Mouse (Mus musculus) urinary bladder, postnatal 25 days (tissue): ENCODE measurements around the gene Cd300ld3.

Experiments
- DNase-seq: peaks from one replicate; pipeline ENCODE4 v3.0.0; 2022; ENCODE audit warnings: low spot score

The Cd300ld3 gene

DNA sequence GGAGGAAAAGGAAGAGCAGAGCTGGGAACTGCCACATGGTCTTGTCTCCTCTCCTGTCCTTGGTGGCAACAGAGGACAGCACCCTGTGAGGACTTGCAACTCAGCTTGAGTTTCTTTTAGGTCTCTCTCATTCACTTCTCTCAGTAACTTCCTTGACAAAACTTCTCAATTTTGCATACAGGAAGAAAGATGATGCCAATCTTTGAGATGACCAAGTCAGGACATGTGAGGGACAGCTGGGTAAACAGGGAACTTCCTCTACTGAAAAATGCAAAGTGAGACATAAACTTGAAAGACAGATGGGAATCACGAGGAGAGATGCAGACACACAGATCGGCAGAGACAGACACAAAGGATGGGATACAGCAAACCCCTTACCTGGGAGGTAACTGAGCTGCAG is at the start of gene Cd300ld3:
Gene Cd300ld3, minus strand, starts transcription at position 151 of the 400 bp plus-strand sequence.
- DNase-seq, result no peak

DNA sequence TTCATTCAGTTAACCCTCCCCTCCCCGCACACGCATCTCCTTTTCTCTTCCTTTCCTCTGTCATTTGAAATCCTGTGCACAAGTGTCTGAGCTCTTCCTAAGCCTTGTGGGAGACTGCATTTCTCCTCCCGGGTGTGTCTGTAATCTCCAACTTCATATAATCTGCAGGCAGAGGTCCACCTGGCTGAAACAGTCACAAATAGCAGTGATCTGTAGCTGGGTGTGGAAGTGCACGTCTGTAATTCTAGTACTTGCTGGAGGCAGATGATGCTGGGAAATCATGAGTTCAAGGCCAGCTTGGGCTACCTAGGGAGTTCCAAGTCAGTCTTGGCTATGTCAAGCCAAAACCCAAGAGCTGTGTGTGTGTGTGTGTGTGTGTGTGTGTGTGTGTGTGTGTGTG is 43.9 kb upstream of the Cd300ld3 start:
- DNase-seq, result no peak

DNA sequence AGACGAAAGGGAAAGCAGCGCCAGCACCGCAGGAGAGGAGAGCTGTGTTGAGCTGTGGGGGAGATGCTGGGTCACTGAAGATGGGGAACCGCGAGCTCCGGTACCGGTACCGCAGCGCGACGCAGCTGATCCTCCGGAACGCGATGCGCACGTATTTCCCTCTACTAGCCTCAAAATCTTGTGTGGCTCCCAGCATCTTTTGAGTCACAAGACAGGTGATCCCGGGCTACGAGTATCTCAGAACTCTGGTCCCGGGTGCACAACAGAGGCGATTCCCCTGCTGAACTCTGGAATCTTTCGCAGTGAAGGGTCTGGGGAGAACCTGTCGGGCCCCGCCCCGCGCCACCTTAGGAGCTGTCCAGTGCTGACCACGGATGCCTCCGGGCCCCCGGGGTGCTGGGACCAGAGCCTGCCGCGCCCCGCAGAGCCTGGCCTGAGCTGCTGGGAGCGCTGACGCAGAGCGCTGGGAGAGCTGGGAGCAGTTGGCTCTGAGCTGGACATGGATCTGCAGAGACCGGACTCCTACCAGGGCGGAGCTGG is 43.2 kb upstream of the Cd300ld3 start, which contains the start of gene Rab37:
Gene Rab37, plus strand, starts transcription at position 70 of the 540 bp plus-strand sequence.
- no peak for DNase-seq

DNA sequence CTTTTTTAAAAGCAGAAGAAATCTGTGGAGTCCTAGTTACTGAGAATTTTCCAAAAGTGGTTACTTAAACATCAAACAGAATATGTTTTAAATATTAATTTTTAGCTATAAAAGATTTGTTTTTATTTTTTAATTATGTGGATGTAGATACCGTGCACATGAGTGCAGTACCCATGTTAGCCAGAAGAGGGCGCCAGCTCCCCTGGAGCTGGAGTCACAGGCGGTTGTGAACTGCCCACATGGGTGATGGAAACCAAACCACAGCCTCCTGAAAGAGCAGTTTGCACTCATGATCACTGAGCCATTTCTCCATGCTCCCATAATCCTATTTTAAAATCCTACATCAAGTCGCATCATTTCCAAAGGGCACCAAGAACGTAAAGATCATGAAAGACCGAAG is 41.6 kb upstream of the Cd300ld3 start:
- DNase-seq, result no peak

DNA sequence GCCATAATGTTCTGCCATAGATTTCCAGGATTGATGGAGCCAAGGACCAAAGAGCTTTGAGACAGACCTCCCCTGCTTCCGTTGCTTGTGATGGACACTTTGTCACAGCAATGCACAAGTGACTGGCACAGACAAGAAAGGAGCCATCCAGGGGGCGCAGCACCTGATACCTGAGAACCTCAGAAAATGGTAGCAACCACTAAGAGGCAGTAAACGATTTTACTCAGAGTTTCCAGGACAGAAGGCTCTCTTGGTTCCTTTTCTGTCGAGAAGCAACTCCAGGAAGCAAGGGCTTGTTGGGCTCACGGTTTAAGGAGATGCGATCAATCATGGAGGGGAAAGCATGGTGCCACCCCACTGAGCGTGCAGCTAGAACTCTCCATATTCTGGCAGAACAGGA is 38.0 kb upstream of the Cd300ld3 start:
- DNase-seq, result no peak

DNA sequence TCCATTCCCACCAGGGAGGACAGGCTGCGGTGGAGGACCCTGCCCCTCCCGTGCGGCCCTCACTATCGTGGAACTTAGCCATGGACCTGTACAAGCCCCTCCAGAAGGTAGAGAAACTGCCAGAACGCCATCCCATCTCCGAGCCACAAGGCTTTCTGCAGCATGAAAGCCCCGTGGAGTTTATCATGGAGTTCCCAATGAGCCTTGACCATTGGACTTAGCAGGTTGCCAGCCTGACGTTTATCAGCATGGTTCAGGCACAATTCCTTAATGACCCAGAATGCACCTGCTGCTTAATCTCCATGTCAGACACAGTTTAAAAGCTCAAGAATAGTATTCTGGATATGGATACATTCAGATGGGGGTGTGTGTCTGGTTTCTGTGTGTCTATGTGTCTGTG is 36.9 kb upstream of the Cd300ld3 start:
- DNase-seq, result no peak

DNA sequence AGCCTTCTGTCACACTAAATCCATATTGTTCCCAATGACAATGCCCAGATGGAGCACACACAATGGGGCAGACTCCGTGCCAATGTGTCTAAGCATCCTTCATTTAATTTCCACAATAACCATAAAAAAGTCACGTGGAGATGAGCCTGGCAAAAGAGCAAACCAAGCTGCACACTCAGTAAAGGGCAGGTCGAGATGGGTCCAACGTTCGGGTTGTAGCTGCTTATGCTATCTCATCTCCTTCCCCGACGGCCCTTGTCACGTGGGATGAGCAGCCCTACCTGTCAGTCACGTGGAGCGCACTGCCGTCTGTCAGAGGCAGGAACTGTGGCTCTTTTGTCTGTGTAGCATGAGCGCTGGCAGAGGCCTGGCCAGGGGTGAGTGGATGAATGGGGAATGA is 36.4 kb upstream of the Cd300ld3 start:
- DNase-seq, result no peak

DNA sequence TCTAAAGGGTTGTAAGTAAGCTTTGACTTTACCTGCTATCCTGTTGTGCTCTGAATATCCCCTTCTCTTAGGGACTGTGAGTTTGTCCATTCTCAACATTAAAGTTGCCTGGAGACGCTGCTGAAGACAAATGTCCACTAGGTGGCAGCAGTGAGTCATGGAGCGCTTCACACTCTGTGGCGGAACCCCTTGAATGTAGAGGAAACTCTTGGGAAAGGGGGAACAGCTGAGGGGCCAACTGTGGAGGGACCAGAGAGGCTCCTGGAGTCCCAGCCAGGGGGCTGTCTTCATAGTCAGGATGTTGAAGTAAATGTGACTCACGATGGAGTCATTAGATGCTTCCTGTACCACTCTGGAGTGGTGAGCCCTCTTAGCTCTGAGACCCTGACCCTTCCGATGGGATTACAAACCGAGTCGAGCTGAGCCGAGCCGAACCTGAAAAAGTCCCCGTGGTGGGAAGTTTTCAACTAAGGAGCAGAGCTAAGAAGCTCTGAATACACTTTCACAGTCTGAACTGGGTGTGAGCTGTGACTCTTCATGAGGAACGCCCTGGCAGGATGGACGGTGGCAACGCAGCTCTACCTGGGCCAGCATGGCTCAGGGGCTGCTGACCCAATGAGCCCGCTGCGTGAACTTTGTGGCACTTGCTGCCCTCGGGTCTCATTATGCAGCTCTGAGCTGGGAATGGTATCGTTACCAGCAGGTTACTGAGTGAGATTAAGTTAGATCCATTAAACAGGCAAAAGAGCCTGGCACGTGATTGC is 35.3 kb upstream of the Cd300ld3 start:
- DNase-seq, result peak; percentile 75

DNA sequence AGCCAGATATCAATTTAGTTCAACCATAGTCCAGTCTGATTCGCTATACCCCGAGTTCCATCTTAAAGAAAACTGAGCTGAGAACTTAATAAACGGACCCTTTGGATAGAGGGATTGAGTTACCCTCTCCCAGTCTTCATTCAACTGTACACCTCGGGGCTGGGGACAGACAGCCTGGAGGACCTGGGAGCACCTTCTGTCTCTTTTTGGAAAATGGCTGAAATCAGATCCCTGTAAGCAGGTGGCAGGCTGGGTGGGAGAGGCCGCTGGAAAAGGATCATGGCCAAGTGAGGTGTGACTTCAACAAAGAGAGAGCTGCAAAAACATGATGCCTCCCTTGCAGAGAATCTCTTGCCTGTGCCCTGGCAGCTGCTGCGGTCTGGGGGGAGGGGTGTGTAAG is 34.0 kb upstream of the Cd300ld3 start:
- DNase-seq, result no peak

DNA sequence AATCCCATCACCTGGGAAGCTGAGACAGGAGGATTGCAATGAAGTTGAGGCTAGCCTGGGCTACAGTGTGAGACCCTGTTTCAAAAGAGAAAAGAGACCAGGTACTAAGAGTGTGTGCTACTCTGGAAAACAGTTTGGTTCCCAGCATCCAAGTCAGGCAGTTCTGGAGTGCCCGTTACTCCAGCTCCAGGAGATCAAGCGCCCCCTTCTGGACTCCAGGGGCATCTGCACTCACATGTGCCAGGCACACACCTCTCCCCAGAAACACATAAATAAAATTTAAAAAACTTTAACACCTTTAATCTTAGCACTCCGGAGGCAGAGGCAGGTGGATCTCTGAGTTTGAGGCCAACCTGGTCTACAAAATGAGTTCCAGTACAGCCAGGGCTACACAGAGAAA is 33.2 kb upstream of the Cd300ld3 start:
- no peak for DNase-seq

DNA sequence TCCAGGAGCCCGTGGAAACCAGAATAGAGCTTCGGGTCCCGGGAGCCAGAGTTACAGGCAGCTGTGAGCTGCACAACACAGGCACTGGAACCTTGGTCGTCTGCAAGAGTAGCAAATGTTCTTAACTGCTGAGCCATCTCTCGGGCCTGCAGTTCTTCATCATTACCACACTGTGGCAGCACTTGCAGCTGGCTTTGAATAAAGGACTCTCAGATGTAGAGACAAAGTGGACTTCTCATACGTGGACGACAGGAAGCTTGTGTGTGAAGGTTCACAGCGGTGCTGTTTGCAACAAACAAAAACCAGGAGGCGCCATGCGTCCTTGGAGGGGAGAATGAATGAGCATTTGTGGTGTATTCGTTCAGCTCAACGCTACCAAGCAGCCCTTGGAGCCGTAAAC is 32.7 kb upstream of the Cd300ld3 start:
- DNase-seq, result peak; percentile 14

DNA sequence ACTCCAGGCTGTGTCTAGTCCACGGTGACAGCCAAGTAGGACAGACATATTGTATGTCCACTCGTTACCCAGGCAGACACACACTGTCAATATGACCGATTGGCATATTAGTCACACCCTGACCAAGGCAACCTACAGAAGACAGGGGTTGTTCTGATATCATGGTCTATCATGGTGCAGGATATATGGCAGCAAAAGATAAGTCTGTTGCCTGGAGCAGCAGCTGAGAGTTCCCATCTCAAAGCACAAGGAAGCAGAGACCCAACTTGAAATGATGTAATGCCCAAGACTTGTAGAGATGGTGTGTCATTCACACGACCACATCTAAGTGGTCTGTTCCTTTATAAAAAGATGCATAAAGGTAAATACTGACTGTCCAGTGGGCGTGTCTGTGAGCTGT is 30.5 kb upstream of the Cd300ld3 start:
- no peak for DNase-seq

DNA sequence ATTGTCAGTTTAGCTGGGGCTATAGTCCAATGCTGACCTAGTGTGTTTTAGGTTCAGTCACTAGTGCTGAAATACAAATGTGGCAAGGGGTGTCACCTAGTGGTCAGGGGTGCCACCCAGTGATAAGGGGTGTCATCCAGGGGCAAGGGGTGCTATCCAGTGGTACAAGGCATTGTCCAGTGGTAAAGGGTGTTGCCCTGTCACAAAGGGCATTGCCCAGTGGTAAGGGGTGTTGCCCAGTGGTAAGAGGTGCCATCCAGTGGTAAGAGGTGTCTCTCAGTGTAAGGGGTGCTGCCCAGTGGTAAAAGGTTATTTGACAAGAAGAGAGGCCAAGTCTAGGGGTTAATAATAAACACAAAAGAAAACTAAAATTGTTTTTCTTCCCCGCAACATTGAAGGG is 29.2 kb upstream of the Cd300ld3 start:
- DNase-seq, result no peak

DNA sequence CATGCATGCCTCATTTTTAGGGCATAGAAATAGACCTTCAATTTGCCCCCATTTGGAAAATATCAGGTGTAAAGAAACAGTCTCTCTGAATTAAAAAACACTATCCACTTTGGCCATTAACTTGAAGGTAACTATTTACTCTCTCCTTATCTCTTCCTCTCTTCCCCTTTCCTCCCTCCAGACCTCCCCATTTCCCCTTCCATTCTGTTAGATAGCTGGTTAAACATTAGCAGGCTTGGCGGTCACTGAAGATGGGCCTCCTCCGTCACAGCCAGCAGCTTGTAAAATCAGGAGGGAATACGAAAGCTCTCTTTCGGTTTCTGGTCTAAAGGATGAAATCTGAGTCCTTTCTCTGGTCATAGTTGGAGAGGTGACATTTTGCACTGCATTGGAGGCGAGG is 27.6 kb upstream of the Cd300ld3 start:
- DNase-seq, result no peak

DNA sequence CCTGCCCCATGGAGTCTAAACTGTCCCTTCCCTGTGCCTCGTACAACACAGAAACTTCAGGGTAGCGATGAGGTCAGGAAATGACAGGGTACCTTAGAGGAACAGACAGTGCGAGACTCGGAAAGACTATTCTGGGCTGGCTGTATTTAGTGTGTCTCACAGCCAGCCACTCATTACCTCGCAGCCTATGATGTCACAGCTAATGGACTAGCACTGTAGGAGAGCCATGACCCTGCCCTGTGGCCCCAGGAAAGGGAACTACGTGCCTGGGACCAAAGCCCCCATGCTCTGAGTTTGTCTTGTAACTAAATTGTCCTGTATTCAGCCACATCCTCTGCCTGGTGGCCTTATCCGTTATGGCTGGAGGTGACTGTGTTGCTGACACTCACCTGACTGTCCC is 27.2 kb upstream of the Cd300ld3 start:
- DNase-seq, result no peak

DNA sequence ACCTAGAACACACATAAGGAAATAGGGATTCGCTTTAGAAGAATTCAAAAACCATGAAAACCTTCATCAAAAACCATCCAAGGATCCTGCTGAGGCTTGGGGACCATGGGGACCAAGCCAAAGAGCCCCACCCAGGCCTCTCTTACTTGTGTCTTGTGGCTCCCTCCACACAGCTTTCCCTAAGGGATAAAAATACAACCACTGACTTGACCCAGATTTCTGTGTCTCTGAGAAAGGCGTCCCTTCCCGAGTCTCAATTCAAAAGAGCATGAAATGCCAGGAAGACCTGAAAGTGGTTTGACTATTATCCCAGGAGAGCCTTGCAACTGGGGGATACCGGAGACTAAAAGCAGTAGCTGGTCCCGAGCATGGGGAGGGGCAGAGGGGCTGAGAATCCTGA is 24.8 kb upstream of the Cd300ld3 start:
- no peak for DNase-seq

DNA sequence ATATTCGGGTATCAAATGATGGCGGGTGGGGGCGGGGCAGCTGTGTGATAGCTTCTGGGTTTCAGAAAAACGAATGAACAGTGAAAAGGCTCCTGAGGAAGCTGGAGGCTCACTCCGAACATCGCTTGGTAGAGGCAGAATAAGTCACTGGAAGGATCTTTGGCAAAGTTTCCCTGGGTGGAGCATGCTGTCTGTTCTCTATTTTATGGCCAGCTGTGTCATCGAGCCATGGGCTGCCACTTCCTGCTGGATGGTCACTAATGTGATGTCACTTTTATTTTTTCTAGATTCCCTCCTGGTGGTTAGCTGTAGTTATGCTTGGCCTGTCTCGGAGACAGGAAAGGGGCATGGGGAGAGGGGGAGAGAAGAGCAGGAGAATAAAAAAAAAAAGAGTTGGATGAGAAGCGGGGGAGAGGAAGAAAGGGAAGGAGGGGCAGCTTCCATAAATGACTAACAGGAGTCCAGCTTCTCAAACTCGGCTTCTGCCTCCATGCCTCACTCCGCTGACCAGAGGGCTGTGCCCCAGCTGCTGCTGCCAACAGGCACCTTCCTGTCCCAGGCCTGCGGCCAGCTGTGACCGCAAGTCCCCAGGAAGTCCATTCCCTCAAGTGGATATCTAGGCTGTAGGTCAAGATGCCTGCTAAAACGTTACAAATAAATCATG is 23.6 kb upstream of the Cd300ld3 start:
- peak; percentile 16 for DNase-seq

DNA sequence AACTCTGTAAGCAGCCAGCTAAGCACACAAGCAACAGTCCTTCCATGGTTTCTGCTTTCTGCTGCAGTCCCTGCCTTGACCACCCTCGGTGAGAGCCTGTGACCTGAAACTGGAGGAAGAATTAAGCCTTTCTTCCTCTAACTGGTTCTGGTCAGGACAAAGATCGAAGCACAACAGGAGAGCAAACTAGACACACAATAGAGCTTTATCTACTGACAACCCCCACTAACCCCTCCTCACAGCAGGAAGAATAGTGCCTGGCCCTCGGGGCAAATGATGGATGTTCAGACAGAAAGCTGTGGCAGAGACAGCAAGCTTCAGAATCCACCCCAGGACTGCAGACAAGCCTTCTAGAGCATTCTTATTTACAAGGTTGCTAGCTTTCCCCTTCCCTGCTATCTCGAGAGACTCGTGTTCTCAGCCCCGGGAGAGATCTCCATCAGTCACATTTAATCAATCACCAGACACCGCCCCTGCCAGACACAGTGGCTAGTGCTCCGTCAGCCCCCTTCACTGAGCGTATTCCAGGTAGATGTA is 22.9 kb upstream of the Cd300ld3 start:
- no peak for DNase-seq

DNA sequence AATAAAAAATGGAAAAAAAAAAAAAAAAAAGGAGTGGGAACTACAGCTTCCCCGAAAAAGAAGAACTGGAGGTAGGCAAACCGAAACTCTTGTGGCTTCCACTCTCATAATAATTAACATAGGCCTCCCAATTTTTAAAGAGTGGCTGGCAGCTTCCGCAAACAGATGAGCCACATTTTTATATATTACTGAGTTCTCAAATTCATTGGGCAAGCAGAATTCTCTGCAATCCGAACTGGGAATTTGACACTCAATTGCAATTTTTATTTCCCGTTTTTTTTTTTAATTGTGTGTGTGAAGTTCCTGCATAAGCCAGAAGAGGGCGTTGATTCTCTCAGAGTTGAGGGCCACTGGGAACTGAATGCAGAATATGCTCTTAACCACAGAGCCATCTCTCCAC is 18.6 kb upstream of the Cd300ld3 start:
- no peak for DNase-seq

DNA sequence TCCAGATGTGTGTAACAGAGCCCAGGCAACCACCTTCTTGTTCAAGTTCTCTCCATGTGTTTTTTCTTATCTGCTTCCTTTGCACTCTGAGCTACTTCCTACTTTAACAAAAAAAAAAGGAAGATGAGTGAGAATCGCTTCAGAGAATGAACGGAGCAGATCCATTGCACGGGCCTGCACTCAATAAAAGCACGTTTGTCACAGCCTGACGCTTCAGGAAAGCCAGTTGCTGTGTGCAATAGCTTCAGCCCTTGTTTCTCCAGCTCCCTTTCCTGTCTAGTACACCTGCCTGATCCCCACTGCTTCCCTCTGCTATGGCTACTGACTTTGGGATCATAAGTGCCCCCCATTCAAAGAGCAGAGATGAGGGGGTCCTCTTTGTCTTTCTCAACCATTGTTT is 13.9 kb upstream of the Cd300ld3 start, which contains the start of gene Cd300e:
Gene Cd300e, minus strand, starts transcription at position 101 of the 400 bp plus-strand sequence.
- no peak for DNase-seq

DNA sequence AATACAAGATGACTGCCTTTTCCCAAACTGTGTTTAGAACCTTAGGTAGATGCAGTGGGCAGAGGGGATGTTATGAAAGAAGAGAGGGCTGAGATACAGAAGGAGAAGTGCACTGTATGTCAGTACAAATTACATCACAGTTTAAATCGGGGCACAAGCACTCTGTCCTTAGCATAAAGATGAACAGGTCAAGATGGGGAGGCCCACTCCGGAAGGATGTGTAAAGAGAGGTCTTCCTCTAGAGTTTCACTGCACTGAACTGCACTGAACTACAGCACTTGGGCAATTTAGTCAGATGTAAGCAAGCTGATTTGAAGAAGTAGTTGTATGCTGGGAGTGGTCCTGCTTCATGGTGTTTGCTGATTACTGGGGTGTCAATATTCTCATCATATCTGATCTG is 11.6 kb upstream of the Cd300ld3 start:
- no peak for DNase-seq

DNA sequence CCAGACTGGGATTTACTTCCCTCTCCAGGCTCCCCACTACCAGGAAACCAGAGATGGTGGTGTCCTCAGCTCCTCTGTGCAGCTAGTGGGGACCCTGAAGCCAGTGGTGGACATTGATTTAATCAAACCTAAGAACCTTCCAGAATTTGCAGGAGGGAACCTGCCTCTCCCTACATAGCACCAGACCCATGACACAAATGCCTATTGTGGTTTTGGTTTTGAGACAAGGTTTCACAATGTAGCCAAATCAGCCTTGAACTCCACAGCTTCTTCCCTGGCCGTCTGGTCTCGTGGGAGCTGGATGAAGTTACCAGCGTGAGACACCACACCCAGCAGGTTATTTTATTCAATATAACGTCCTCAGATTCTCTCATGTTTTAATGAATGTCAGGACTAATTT is 10.5 kb upstream of the Cd300ld3 start:
- DNase-seq, result no peak

DNA sequence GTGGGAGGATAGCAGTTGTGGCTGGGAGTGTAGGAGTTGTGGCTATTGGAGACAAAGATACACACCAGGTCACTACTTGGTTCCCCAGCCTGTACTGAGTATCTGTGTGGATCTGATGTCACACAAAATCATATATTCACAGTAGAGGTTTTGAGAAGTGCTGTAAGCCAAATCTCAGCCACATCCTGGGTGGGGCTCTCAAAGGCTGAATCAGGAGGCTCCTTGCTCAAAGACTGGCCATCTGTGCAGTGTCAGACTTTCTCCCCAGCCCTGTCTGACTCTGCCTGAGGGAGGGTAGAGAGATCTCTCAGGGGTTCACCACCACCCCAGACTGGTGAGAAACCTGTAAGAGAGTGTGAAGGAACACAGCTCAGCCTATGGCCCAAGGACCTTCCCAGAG is 6.3 kb upstream of the Cd300ld3 start:
- no peak for DNase-seq
